Mouse (Mus musculus) intestine, postnatal 0 days (tissue): ENCODE data around the gene C2cd5. TPM values are rescaled to one million over a fixed set of nuclear protein-coding genes. Genes with fewer than 3 reads are reported as not detected.

Source experiments
- ATAC-seq: fragments of 200-750 bp; cut with Nextera tagmentation; 2 replicates; pipeline ENCODE4 v1.8.0; 2017; ENCODE audit warnings: mild to moderate bottlenecking, moderate TSS enrichment, moderate library complexity
- H3K27ac ChIP-seq: fragments of 300-500 bp; sonication (generic); 2 replicates; pipeline ENCODE4 v1.5.1; 2014; ENCODE audit warnings: mild to moderate bottlenecking, low read depth, low read length, moderate library complexity
- H3K27me3 ChIP-seq: fragments of 300-500 bp; sonication (generic); replicated peaks from 2 replicates; pipeline ENCODE4 v1.6.1; 2014; ENCODE audit warnings: low read length, mixed read lengths; ENCODE audit not compliant: control insufficient read depth, insufficient read depth
- H3K36me3 ChIP-seq: fragments of 300-500 bp; sonication (generic); 2 replicates; pipeline ENCODE4 v1.6.1; 2014; ENCODE audit warnings: mild to moderate bottlenecking, moderate library complexity; ENCODE audit not compliant: control insufficient read depth, insufficient read depth
- H3K4me1 ChIP-seq: fragments of 300-500 bp; sonication (generic); replicated peaks from 2 replicates; pipeline ENCODE4 v1.6.1; 2014; ENCODE audit warnings: antibody characterized with exemption, low read length, mixed read lengths; ENCODE audit not compliant: control insufficient read depth, insufficient read depth
- H3K4me2 ChIP-seq: fragments of 300-500 bp; sonication (generic); replicated peaks from 2 replicates; pipeline ENCODE4 v1.6.1; 2014; ENCODE audit warnings: low read depth, mild to moderate bottlenecking, moderate library complexity
- H3K4me3 ChIP-seq: fragments of 300-500 bp; sonication (generic); 2 replicates; pipeline ENCODE4 v1.5.1; 2014; ENCODE audit warnings: low read depth, low read length
- H3K9ac ChIP-seq: fragments of 300-500 bp; sonication (generic); 2 replicates; pipeline ENCODE4 v1.6.1; 2014; ENCODE audit warnings: mild to moderate bottlenecking, low read depth, low read length
- H3K9me3 ChIP-seq: fragments of 300-500 bp; sonication (generic); 2 replicates; pipeline ENCODE4 v1.6.1; 2016; ENCODE audit warnings: mixed run types; ENCODE audit not compliant: control insufficient read depth
- CTCF ChIP-seq: sonication (generic); IDR thresholded peaks from 2 replicates; pipeline ENCODE4 v1.5.1; 2016; ENCODE audit warnings: low read depth, mild to moderate bottlenecking, control low read depth, antibody characterized with exemption, moderate library complexity
- WGBS: fragments of 180-500 bp; shearing (Covaris S2); extraction: QIAGEN DNeasy Blood & Tissue Kit; methylation state at CpG from one replicate; pipeline ENCODE4 v1.1.7; 2014; 5-methylcytosine and 5-hydroxymethylcytosine counted together
- polyA plus RNA-seq: library from polyadenylated mRNA; unstranded; fragments of >200 nt; fragmentation: Nextera tagmentation; extraction: Ambion mirVana; gene quantifications from 2 replicates; pipeline ENCODE4 v1.2.1, GENCODE M21; 2015

C2cd5 gene
- polyA plus RNA-seq, 1 experiment from 2014 or later, result 10.2 TPM

GRCm38 (mm10) chr6:142995567-142995966 is 104.4 kb downstream of the C2cd5 start:
- H3K36me3 ChIP-seq, result no peaks in the 10 kb centered on the region
- no peaks in the 10 kb centered on the region for H3K4me1 ChIP-seq
- 70% methylated on average over 5 of the region's 5 CpGs for WGBS
- H3K9me3 ChIP-seq, result no peaks in the 10 kb centered on the region
- TF ChIP-seq CTCF, result no peak
- no peak overlapping the region for H3K27ac ChIP-seq
- no peak for ATAC-seq
- H3K4me2 ChIP-seq, result no peak overlapping the region
- no peak overlapping the region for H3K4me3 ChIP-seq
- no peaks in the 10 kb centered on the region for H3K27me3 ChIP-seq
- no peak overlapping the region for H3K9ac ChIP-seq

GRCm38 (mm10) chr6:142994821-142995220 is 105.1 kb downstream of the C2cd5 start:
- Histone ChIP-seq H3K4me2 (no peak overlapping the region), H3K4me3 (no peak overlapping the region), H3K9ac (no peak overlapping the region), H3K9me3 (no peaks in the 10 kb centered on the region), H3K27ac (no peak overlapping the region), H3K4me1 (no peaks in the 10 kb centered on the region), H3K36me3 (no peaks in the 10 kb centered on the region), H3K27me3 (no peaks in the 10 kb centered on the region)
- ATAC-seq, result no peak
- no peak for TF ChIP-seq CTCF
- 37% methylated on average over 7 of the region's 7 CpGs for WGBS

- Histone ChIP-seq H3K36me3 (no peaks in the 10 kb centered on the region), H3K27ac (no peak overlapping the region), H3K27me3 (no peaks in the 10 kb centered on the region), H3K9me3 (no peaks in the 10 kb centered on the region), H3K4me1 (no peaks in the 10 kb centered on the region), H3K4me3 (no peak overlapping the region), H3K9ac (no peak overlapping the region), H3K4me2 (no peak overlapping the region)
- no peak for ATAC-seq
- TF ChIP-seq CTCF, result 0 out of 2 replicates have a peak, but pooled peaks have one; percentile 23
- 30% methylated on average over 14 of the region's 14 CpGs for WGBS
These were observed 105.9 kb downstream of the C2cd5 start for GRCm38 (mm10) chr6:142993705-142994698.

GRCm38 (mm10) chr6:142992971-142993370 is 107.0 kb downstream of the C2cd5 start:
- Histone ChIP-seq H3K9me3 (no peaks in the 10 kb centered on the region), H3K4me1 (no peaks in the 10 kb centered on the region), H3K36me3 (no peaks in the 10 kb centered on the region), H3K27me3 (no peaks in the 10 kb centered on the region), H3K4me3 (no peak overlapping the region), H3K9ac (no peak overlapping the region), H3K27ac (no peak overlapping the region), H3K4me2 (no peak overlapping the region)
- no peak for ATAC-seq
- TF ChIP-seq CTCF, result no peak
- 77% methylated on average over 2 of the region's 2 CpGs for WGBS

- no peaks in the 10 kb centered on the region for H3K9me3 ChIP-seq
- no peaks in the 10 kb centered on the region for H3K36me3 ChIP-seq
- whole genome bisulfite sequencing, result 55% methylated on average over 7 of the region's 7 CpGs
These were observed 107.8 kb downstream of the C2cd5 start for GRCm38 (mm10) chr6:142992099-142992498.

GRCm38 (mm10) chr6:142991391-142992059 is 108.4 kb downstream of the C2cd5 start:
- Histone ChIP-seq H3K9me3 (no peaks in the 10 kb centered on the region), H3K4me1 (no peaks in the 10 kb centered on the region), H3K4me3 (no peak overlapping the region), H3K36me3 (no peaks in the 10 kb centered on the region), H3K4me2 (no peak overlapping the region), H3K27ac (no peak overlapping the region), H3K27me3 (no peaks in the 10 kb centered on the region), H3K9ac (no peak overlapping the region)
- 53% methylated on average over 7 of the region's 7 CpGs for WGBS
- no peak for ATAC-seq
- no peak for TF ChIP-seq CTCF

More at GRCm38 (mm10) chr6:142992099-142992498, 107.8 kb downstream of the C2cd5 start:
- no peak for ATAC-seq
- Histone ChIP-seq H3K9ac (no peak overlapping the region), H3K4me1 (no peaks in the 10 kb centered on the region), H3K27ac (no peak overlapping the region), H3K27me3 (no peaks in the 10 kb centered on the region), H3K4me2 (no peak overlapping the region), H3K4me3 (no peak overlapping the region)
- TF ChIP-seq CTCF, result no peak
